Mouse (Mus musculus): Measurements from ENCODE around the gene Bfar. TPM values are rescaled to one million over a fixed set of nuclear protein-coding genes. Genes with fewer than 3 reads are reported as not detected.
A peak's percentile ranks its signal among the peaks of the same experiment; 100 is the strongest.
"Not testable (repeated sequence)": the region's sequence is repeated elsewhere in the genome, so short reads cannot be mapped to it uniquely, and the experiment has no call there.

The Bfar gene
- polyA plus RNA-seq (2015; fragmentation: Nextera tagmentation; extraction: Ambion mirVana): 46.7 and 48.3 TPM in 2 replicates

- Histone ChIP-seq H3K4me3 (ENCODE audit: low read length) (peak within 1 kb of the TSS; percentile 99), H3K4me2 (ENCODE audit: low read depth, low read length) (peak within 1 kb of the TSS; percentile 79), H3K27me3 (ENCODE audit: control insufficient read depth, insufficient read depth, low read depth, low read length) (no peaks in the 10 kb centered on the region), H3K36me3 (ENCODE audit: control insufficient read depth, insufficient read depth, low read length) (peaks cover 4% of the 10 kb centered on the region; the same call in 1 of the 2 replicates), H3K4me1 (replicated peaks; ENCODE audit: control insufficient read depth, insufficient read depth, low read length) (peaks cover 6% of the 10 kb centered on the region), H3K9ac (ENCODE audit: low read length) (peak within 1 kb of the TSS; percentile 93), H3K27ac (ENCODE audit: low read length) (peak within 1 kb of the TSS; percentile 87), H3K9me3 (ENCODE audit: control insufficient read depth, low read length) (no peaks in the 10 kb centered on the region)
- peak; percentile 93 for ATAC-seq (ENCODE audit: low read depth)
- under 1% methylated on average over 44 of the region's 54 CpGs for WGBS
These were observed at the start of gene Bfar, which contains the start of gene 3110001I22Rik for GRCm38 (mm10) chr16:13671685-13672385. Bfar (plus strand) TSS chr16:13671858. 3110001I22Rik (plus strand) TSS chr16:13671929.

DNA sequence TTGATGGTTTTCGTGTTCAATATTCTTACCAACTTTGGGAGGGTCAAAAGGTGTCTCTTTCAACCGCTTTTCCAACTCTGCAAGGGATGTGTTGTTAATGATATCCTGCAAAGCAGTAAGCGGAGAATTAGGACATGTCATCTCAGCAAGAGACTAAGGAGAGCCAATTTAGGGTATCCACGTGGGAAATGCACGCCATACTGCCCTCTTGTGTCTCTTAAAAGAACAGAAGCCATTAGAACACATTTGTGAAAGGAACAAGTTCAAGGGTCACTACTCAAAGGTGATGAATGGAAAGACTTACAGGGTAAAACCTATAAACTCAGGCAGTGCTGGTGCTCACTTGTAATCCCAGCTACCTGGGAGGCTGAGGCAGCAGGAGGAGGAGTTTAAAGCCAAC lies 43.3 kb upstream of the Bfar start:
- H3K36me3 ChIP-seq (ENCODE audit: control insufficient read depth, insufficient read depth, low read length): peaks cover 27% of the 10 kb centered on the region
- no peaks in the 10 kb centered on the region for H3K27me3 ChIP-seq (ENCODE audit: control insufficient read depth, insufficient read depth, low read depth, low read length)
- H3K9ac ChIP-seq (ENCODE audit: low read length): no peak overlapping the region
- 0 out of 2 replicates have a peak, but pooled peaks cover 3% of the 10 kb centered on the region for H3K9me3 ChIP-seq (ENCODE audit: control insufficient read depth, low read length)
- no peak for ATAC-seq (ENCODE audit: low read depth)
- no peak overlapping the region for H3K4me3 ChIP-seq (ENCODE audit: low read length)
- H3K4me1 ChIP-seq (replicated peaks; ENCODE audit: control insufficient read depth, insufficient read depth, low read length): no peaks in the 10 kb centered on the region
- 47% methylated on average over 5 of the region's 5 CpGs for WGBS
- H3K4me2 ChIP-seq (ENCODE audit: low read depth, low read length): no peak overlapping the region
- H3K27ac ChIP-seq (ENCODE audit: low read length): no peak overlapping the region

DNA sequence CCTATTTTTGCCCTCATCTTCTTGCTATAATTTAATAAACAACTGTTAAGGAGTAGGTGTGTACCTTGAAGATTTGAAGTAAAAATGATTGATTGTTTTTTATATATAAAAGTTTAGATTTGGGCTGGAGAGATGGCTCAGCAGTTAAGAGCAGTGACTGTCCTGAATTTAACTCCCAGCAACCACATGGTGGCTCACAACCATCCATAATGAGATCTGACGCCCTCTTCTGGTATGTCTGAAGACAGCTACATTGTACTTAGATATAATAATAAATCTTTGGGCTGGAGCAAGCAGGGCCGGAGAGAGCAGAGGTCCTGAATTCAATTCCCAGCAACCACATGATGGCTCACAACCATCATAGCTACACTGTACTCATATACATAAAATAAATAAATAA lies 33.5 kb upstream of the Bfar start:
- ATAC-seq (ENCODE audit: low read depth); H3K4me1 ChIP-seq (replicated peaks; ENCODE audit: control insufficient read depth, insufficient read depth, low read length); H3K4me2 ChIP-seq (ENCODE audit: low read depth, low read length); H3K36me3 ChIP-seq (ENCODE audit: control insufficient read depth, insufficient read depth, low read length); H3K27ac ChIP-seq (ENCODE audit: low read length); H3K9ac ChIP-seq (ENCODE audit: low read length); H3K27me3 ChIP-seq (ENCODE audit: control insufficient read depth, insufficient read depth, low read depth, low read length); H3K9me3 ChIP-seq (ENCODE audit: control insufficient read depth, low read length); H3K4me3 ChIP-seq (ENCODE audit: low read length): not testable (repeated sequence)
- WGBS: 44% methylated on average over 2 of the region's 2 CpGs

- Histone ChIP-seq H3K27ac (ENCODE audit: low read length) (no peak overlapping the region), H3K36me3 (ENCODE audit: control insufficient read depth, insufficient read depth, low read length) (peaks cover 8% of the 10 kb centered on the region; the same call in 1 of the 2 replicates), H3K4me1 (replicated peaks; ENCODE audit: control insufficient read depth, insufficient read depth, low read length) (no peaks in the 10 kb centered on the region), H3K27me3 (ENCODE audit: control insufficient read depth, insufficient read depth, low read depth, low read length) (no peaks in the 10 kb centered on the region), H3K9ac (ENCODE audit: low read length) (no peak overlapping the region), H3K4me3 (ENCODE audit: low read length) (no peak overlapping the region), H3K4me2 (ENCODE audit: low read depth, low read length) (no peak overlapping the region), H3K9me3 (ENCODE audit: control insufficient read depth, low read length) (no peaks in the 10 kb centered on the region)
- no peak for ATAC-seq (ENCODE audit: low read depth)
- WGBS: 78% methylated on average over 5 of the region's 5 CpGs
These were observed 32.1 kb upstream of the Bfar start for GRCm38 (mm10) chr16:13639508-13639907.

DNA sequence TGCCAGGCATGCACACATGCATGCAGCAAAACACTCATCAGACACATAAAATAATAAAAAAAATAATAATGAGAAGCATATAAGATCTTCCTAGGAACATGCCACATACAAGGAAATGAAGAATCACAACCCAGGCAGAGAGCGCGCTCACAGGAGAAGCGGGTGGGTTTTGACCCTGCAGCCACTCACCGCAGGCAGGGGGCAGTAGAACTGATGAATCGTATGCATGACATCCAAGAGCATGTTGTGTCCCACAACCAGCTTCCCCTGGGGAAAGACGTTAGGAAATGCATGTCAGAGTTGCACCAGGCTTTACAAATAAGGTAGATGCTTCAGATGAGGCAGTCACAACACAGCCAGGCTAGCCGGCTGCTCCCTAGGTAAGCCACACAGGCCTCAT lies 31.6 kb upstream of the Bfar start:
- H3K4me2 ChIP-seq (ENCODE audit: low read depth, low read length): no peak overlapping the region
- H3K36me3 ChIP-seq (ENCODE audit: control insufficient read depth, insufficient read depth, low read length): peaks cover 8% of the 10 kb centered on the region; the same call in 1 of the 2 replicates
- ATAC-seq (ENCODE audit: low read depth): no peak
- no peaks in the 10 kb centered on the region for H3K27me3 ChIP-seq (ENCODE audit: control insufficient read depth, insufficient read depth, low read depth, low read length)
- no peaks in the 10 kb centered on the region for H3K9me3 ChIP-seq (ENCODE audit: control insufficient read depth, low read length)
- no peak overlapping the region for H3K27ac ChIP-seq (ENCODE audit: low read length)
- WGBS: 77% methylated on average over 7 of the region's 7 CpGs
- H3K4me3 ChIP-seq (ENCODE audit: low read length): no peak overlapping the region
- no peaks in the 10 kb centered on the region for H3K4me1 ChIP-seq (replicated peaks; ENCODE audit: control insufficient read depth, insufficient read depth, low read length)
- no peak overlapping the region for H3K9ac ChIP-seq (ENCODE audit: low read length)

DNA sequence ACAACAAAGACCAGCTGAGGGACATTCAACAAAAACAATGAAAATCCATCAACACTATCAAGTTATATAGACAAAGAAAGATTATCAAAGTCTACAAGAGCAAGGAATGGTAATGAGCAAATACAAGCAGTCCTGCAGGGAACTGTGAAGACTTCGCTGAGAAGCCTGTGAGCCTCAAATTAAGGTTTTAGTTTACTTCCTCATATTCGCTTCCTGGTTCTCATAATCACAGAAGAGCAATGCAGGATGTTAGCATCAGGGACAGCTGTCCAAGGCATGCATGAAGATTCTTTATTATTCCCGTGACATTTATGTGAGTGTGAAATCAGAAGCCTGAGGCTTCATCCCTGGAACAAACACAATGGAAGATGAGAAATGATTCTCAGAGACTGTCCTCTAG lies 27.2 kb upstream of the Bfar start:
- Histone ChIP-seq H3K4me1 (replicated peaks; ENCODE audit: control insufficient read depth, insufficient read depth, low read length) (no peaks in the 10 kb centered on the region), H3K27me3 (ENCODE audit: control insufficient read depth, insufficient read depth, low read depth, low read length) (no peaks in the 10 kb centered on the region), H3K4me3 (ENCODE audit: low read length) (no peak overlapping the region), H3K27ac (ENCODE audit: low read length) (no peak overlapping the region), H3K9ac (ENCODE audit: low read length) (no peak overlapping the region), H3K4me2 (ENCODE audit: low read depth, low read length) (no peak overlapping the region), H3K9me3 (ENCODE audit: control insufficient read depth, low read length) (no peaks in the 10 kb centered on the region), H3K36me3 (ENCODE audit: control insufficient read depth, insufficient read depth, low read length) (peaks cover 13% of the 10 kb centered on the region)
- no peak for ATAC-seq (ENCODE audit: low read depth)
- 85% methylated on average over 3 of the region's 3 CpGs for WGBS

- Histone ChIP-seq H3K9ac (ENCODE audit: low read length) (no peak overlapping the region), H3K4me3 (ENCODE audit: low read length) (no peak overlapping the region), H3K27ac (ENCODE audit: low read length) (no peak overlapping the region), H3K36me3 (ENCODE audit: control insufficient read depth, insufficient read depth, low read length) (peaks cover 13% of the 10 kb centered on the region), H3K4me2 (ENCODE audit: low read depth, low read length) (no peak overlapping the region), H3K9me3 (ENCODE audit: control insufficient read depth, low read length) (no peaks in the 10 kb centered on the region), H3K27me3 (ENCODE audit: control insufficient read depth, insufficient read depth, low read depth, low read length) (no peaks in the 10 kb centered on the region), H3K4me1 (replicated peaks; ENCODE audit: control insufficient read depth, insufficient read depth, low read length) (no peaks in the 10 kb centered on the region)
- 68% methylated on average over 4 of the region's 4 CpGs for WGBS
- ATAC-seq (ENCODE audit: low read depth): no peak
These were observed 25.7 kb upstream of the Bfar start for GRCm38 (mm10) chr16:13645930-13646329.

GRCm38 (mm10) chr16:13658886-13659285 lies 12.8 kb upstream of the Bfar start:
- Histone ChIP-seq H3K4me3 (ENCODE audit: low read length) (no peak overlapping the region), H3K36me3 (ENCODE audit: control insufficient read depth, insufficient read depth, low read length) (peaks cover 27% of the 10 kb centered on the region), H3K9me3 (ENCODE audit: control insufficient read depth, low read length) (no peaks in the 10 kb centered on the region), H3K4me1 (replicated peaks; ENCODE audit: control insufficient read depth, insufficient read depth, low read length) (no peaks in the 10 kb centered on the region), H3K4me2 (ENCODE audit: low read depth, low read length) (no peak overlapping the region), H3K9ac (ENCODE audit: low read length) (no peak overlapping the region), H3K27me3 (ENCODE audit: control insufficient read depth, insufficient read depth, low read depth, low read length) (no peaks in the 10 kb centered on the region), H3K27ac (ENCODE audit: low read length) (no peak overlapping the region)
- 92% methylated on average over 3 of the region's 3 CpGs for WGBS
- ATAC-seq (ENCODE audit: low read depth): no peak

DNA sequence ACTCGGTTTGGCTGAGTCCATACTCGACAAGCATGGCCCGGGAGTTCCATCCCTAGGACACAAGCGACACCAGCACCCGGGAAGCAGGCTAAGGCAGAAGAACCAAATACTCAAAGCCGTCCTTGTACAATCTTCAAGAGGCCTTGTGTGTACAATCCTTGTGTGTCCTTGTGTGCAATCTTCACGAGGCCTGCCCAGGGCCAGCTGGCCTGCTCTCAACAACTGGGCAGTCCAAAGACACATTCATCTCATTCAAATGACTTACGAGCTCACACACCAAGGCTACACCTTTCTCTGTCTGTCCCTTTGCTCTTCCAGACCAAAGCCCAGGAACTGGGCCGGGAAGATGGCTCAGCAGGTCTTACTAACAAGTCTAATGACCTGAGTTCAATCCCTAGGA lies 10.9 kb upstream of the Bfar start:
- Histone ChIP-seq H3K4me3 (ENCODE audit: low read length) (no peak overlapping the region), H3K27ac (ENCODE audit: low read length) (no peak overlapping the region), H3K36me3 (ENCODE audit: control insufficient read depth, insufficient read depth, low read length) (peaks cover 26% of the 10 kb centered on the region), H3K9ac (ENCODE audit: low read length) (no peak overlapping the region), H3K9me3 (ENCODE audit: control insufficient read depth, low read length) (no peaks in the 10 kb centered on the region), H3K4me2 (ENCODE audit: low read depth, low read length) (no peak overlapping the region), H3K4me1 (replicated peaks; ENCODE audit: control insufficient read depth, insufficient read depth, low read length) (no peaks in the 10 kb centered on the region), H3K27me3 (ENCODE audit: control insufficient read depth, insufficient read depth, low read depth, low read length) (no peaks in the 10 kb centered on the region)
- 90% methylated on average over 9 of the region's 9 CpGs for WGBS
- ATAC-seq (ENCODE audit: low read depth): no peak
